Mouse (Mus musculus) cerebellum, postnatal 25 days (tissue): ENCODE measurements at regions not wholly inside any gene's neighbourhood (a gene's known extent, or its start where the extent isn't known, plus 50 kb on each side); places are given as distances from the start of the nearest gene placed in this dataset.

Experiments used
- DNase-seq, 2 experiments: peaks; one replicate each; pipeline ENCODE4 v3.0.0; 2021; ENCODE audit warnings: mixed read lengths in 2 of 2

- no peak for DNase-seq
Measured at GRCm38 (mm10) chr2:28141975-28142374, 50.8 kb upstream of the Olfm1 start.

- no peak for DNase-seq
Measured at GRCm38 (mm10) chr2:28141556-28141955, 51.2 kb upstream of the Olfm1 start.

GRCm38 (mm10) chr2:28138583-28138982 is 53.9 kb upstream of the Fcnb start:
- DNase-seq = peak in 1 of 2 experiments; percentile 27

DNA sequence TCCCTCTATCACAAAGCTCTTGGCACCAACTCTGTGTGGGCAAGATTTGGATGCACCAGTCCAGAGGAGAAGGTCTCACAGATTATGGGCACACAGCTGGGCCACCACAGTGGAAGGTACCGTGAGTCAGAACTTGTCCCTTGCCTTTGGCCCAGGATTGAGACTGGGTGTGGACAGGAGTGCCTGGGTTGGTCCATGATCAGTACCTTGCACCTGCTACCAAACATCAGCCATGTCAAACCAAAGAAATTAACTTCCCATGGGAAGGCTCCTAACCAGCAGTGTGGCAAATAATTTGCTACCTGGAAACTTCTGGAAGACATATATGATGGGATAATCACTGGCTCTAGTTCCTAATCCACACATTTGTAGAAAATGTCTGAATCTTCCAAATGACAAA is 49.9 kb upstream of the Fcnb start:
- DNase-seq = no peak
